Mouse (Mus musculus) neural tube, embryonic 12.5 days (tissue): ENCODE measurements around the gene Sept10. TPM values are rescaled to one million over a fixed set of nuclear protein-coding genes. Genes with fewer than 3 reads are reported as not detected.

Experiments used
- ATAC-seq: fragments of 200-750 bp; cut with Nextera tagmentation; 2 replicates; pipeline ENCODE4 v1.8.0; 2017; ENCODE audit warnings: low read depth, mild to moderate bottlenecking, moderate TSS enrichment, moderate library complexity; ENCODE audit not compliant: low FRiP score
- H3K27ac ChIP-seq: fragments of 300-500 bp; sonication (generic); 2 replicates; pipeline ENCODE4 v1.5.1; 2016
- H3K27me3 ChIP-seq: fragments of 300-500 bp; sonication (generic); replicated peaks from 2 replicates; pipeline ENCODE4 v1.6.1; 2016; ENCODE audit warnings: mild to moderate bottlenecking
- H3K36me3 ChIP-seq: fragments of 300-500 bp; sonication (generic); 2 replicates; pipeline ENCODE4 v1.6.1; 2016; ENCODE audit warnings: mild to moderate bottlenecking
- H3K4me1 ChIP-seq: fragments of 300-500 bp; sonication (generic); 2 replicates; pipeline ENCODE4 v1.6.1; 2016
- H3K4me2 ChIP-seq: fragments of 300-500 bp; sonication (generic); replicated peaks from 2 replicates; pipeline ENCODE4 v1.6.1; 2016; ENCODE audit warnings: mild to moderate bottlenecking
- H3K4me3 ChIP-seq: fragments of 300-500 bp; sonication (generic); 2 replicates; pipeline ENCODE4 v1.5.1; 2016
- H3K9ac ChIP-seq: fragments of 300-500 bp; sonication (generic); 2 replicates; pipeline ENCODE4 v1.6.1; 2016; ENCODE audit warnings: mild to moderate bottlenecking
- H3K9me3 ChIP-seq: fragments of 300-500 bp; sonication (generic); 2 replicates; pipeline ENCODE4 v1.6.1; 2016; ENCODE audit warnings: mild to moderate bottlenecking
- WGBS: fragments of 180-500 bp; shearing (Covaris S2); methylation state at CpG from one replicate; pipeline ENCODE4 v1.1.7; 2016; 5-methylcytosine and 5-hydroxymethylcytosine counted together
- polyA plus RNA-seq: library from polyadenylated mRNA; unstranded; fragments of >200 nt; fragmentation: Nextera tagmentation; extraction: Ambion mirVana; gene quantifications from 2 replicates; pipeline ENCODE4 v1.2.1, GENCODE M21; 2016

The Sept10 gene
- polyA plus RNA-seq: 26.3 and 27.1 TPM in 2 replicates

- no peaks in the 10 kb centered on the region for H3K36me3 ChIP-seq
- peak; percentile 96 for ATAC-seq
- H3K9me3 ChIP-seq: no peaks in the 10 kb centered on the region
- peak within 1 kb of the TSS; percentile 80 for H3K4me3 ChIP-seq
- under 1% methylated on average over 83 of the region's 84 CpGs for WGBS
- H3K4me1 ChIP-seq: peaks cover 18% of the 10 kb centered on the region
- H3K9ac ChIP-seq: peak within 1 kb of the TSS; percentile 90
- peak within 1 kb of the TSS; percentile 95 for H3K27ac ChIP-seq
- H3K4me2 ChIP-seq: peak within 1 kb of the TSS; percentile 97
- no peaks in the 10 kb centered on the region for H3K27me3 ChIP-seq
Measured at GRCm38 (mm10) chr10:59221473-59222270, at the start of gene Sept10, which contains the start of gene Sowahc. Sept10 (minus strand) TSS chr10:59221847. Sowahc (plus strand) TSS chr10:59221953.

GRCm38 (mm10) chr10:59268754-59269153 is 47.1 kb upstream of the Sept10 start:
- Histone ChIP-seq H3K9me3 (no peaks in the 10 kb centered on the region), H3K4me2 (no peak overlapping the region), H3K27ac (no peak overlapping the region), H3K4me1 (no peaks in the 10 kb centered on the region), H3K9ac (no peak overlapping the region), H3K36me3 (no peaks in the 10 kb centered on the region), H3K4me3 (no peak overlapping the region), H3K27me3 (no peaks in the 10 kb centered on the region)
- WGBS: 41% methylated on average over 3 of the region's 3 CpGs
- no peak for ATAC-seq

- Histone ChIP-seq H3K9ac (no peak overlapping the region), H3K4me1 (no peaks in the 10 kb centered on the region), H3K4me2 (no peak overlapping the region), H3K9me3 (no peaks in the 10 kb centered on the region), H3K27ac (no peak overlapping the region), H3K36me3 (no peaks in the 10 kb centered on the region), H3K4me3 (no peak overlapping the region), H3K27me3 (no peaks in the 10 kb centered on the region)
- ATAC-seq: no peak
- 59% methylated on average over 4 of the region's 4 CpGs for WGBS
Measured at GRCm38 (mm10) chr10:59268109-59268508, 46.5 kb upstream of the Sept10 start.

- Histone ChIP-seq H3K27me3 (no peaks in the 10 kb centered on the region), H3K4me1 (no peaks in the 10 kb centered on the region), H3K9me3 (no peaks in the 10 kb centered on the region), H3K27ac (no peak overlapping the region), H3K4me3 (no peak overlapping the region), H3K9ac (no peak overlapping the region), H3K4me2 (no peak overlapping the region), H3K36me3 (no peaks in the 10 kb centered on the region)
- 79% methylated on average over 2 of the region's 2 CpGs for WGBS
- no peak for ATAC-seq
Measured at GRCm38 (mm10) chr10:59267275-59267674, 45.6 kb upstream of the Sept10 start.

GRCm38 (mm10) chr10:59266097-59266496 is 44.5 kb upstream of the Sept10 start:
- Histone ChIP-seq H3K27me3 (no peaks in the 10 kb centered on the region), H3K4me1 (no peaks in the 10 kb centered on the region), H3K27ac (no peak overlapping the region), H3K4me3 (no peak overlapping the region), H3K36me3 (no peaks in the 10 kb centered on the region), H3K4me2 (no peak overlapping the region), H3K9me3 (no peaks in the 10 kb centered on the region), H3K9ac (no peak overlapping the region)
- 100% methylated on average over 1 of the region's 1 CpGs for WGBS
- ATAC-seq: no peak

- ATAC-seq: no peak
- Histone ChIP-seq H3K36me3 (no peaks in the 10 kb centered on the region), H3K27ac (no peak overlapping the region), H3K4me3 (no peak overlapping the region), H3K4me2 (no peak overlapping the region), H3K9ac (no peak overlapping the region), H3K27me3 (no peaks in the 10 kb centered on the region), H3K9me3 (no peaks in the 10 kb centered on the region), H3K4me1 (no peaks in the 10 kb centered on the region)
- 66% methylated on average over 4 of the region's 4 CpGs for WGBS
Measured at GRCm38 (mm10) chr10:59265674-59266073, 44.0 kb upstream of the Sept10 start.

GRCm38 (mm10) chr10:59265067-59265466 is 43.4 kb upstream of the Sept10 start:
- Histone ChIP-seq H3K9ac (no peak overlapping the region), H3K9me3 (no peaks in the 10 kb centered on the region), H3K36me3 (no peaks in the 10 kb centered on the region), H3K27me3 (no peaks in the 10 kb centered on the region), H3K4me3 (no peak overlapping the region), H3K27ac (no peak overlapping the region), H3K4me1 (no peaks in the 10 kb centered on the region), H3K4me2 (no peak overlapping the region)
- no peak for ATAC-seq
- WGBS: 77% methylated on average over 7 of the region's 7 CpGs

- no peak overlapping the region for H3K4me2 ChIP-seq
- H3K4me3 ChIP-seq: no peak overlapping the region
- H3K27me3 ChIP-seq: no peaks in the 10 kb centered on the region
- ATAC-seq: no peak
- H3K9ac ChIP-seq: no peak overlapping the region
- no peaks in the 10 kb centered on the region for H3K4me1 ChIP-seq
- H3K36me3 ChIP-seq: no peaks in the 10 kb centered on the region
- no peaks in the 10 kb centered on the region for H3K9me3 ChIP-seq
- WGBS: 30% methylated on average over 7 of the region's 7 CpGs
- no peak overlapping the region for H3K27ac ChIP-seq
Measured at GRCm38 (mm10) chr10:59262979-59263378, 41.3 kb upstream of the Sept10 start.

- no peak for ATAC-seq
- Histone ChIP-seq H3K9me3 (no peaks in the 10 kb centered on the region), H3K27ac (no peak overlapping the region), H3K4me1 (no peaks in the 10 kb centered on the region), H3K9ac (no peak overlapping the region), H3K4me3 (no peak overlapping the region), H3K36me3 (no peaks in the 10 kb centered on the region), H3K27me3 (no peaks in the 10 kb centered on the region), H3K4me2 (no peak overlapping the region)
- 74% methylated on average over 1 of the region's 1 CpGs for WGBS
Measured at GRCm38 (mm10) chr10:59262021-59262420, 40.4 kb upstream of the Sept10 start.

- Histone ChIP-seq H3K9me3 (no peaks in the 10 kb centered on the region), H3K27me3 (no peaks in the 10 kb centered on the region), H3K4me3 (no peak overlapping the region), H3K4me2 (no peak overlapping the region), H3K27ac (no peak overlapping the region), H3K9ac (no peak overlapping the region), H3K4me1 (no peaks in the 10 kb centered on the region), H3K36me3 (no peaks in the 10 kb centered on the region)
- 69% methylated on average over 3 of the region's 3 CpGs for WGBS
- no peak for ATAC-seq
Measured at GRCm38 (mm10) chr10:59261603-59262002, 40.0 kb upstream of the Sept10 start.

GRCm38 (mm10) chr10:59259572-59259971 is 37.9 kb upstream of the Sept10 start:
- Histone ChIP-seq H3K36me3 (no peaks in the 10 kb centered on the region), H3K9ac (no peak overlapping the region), H3K9me3 (no peaks in the 10 kb centered on the region), H3K4me3 (no peak overlapping the region), H3K4me1 (no peaks in the 10 kb centered on the region), H3K27me3 (no peaks in the 10 kb centered on the region), H3K27ac (no peak overlapping the region), H3K4me2 (no peak overlapping the region)
- WGBS: 90% methylated on average over 6 of the region's 6 CpGs
- no peak for ATAC-seq

GRCm38 (mm10) chr10:59256533-59256932 is 34.9 kb upstream of the Sept10 start:
- no peak for ATAC-seq

GRCm38 (mm10) chr10:59253541-59254079 is 32.0 kb upstream of the Sept10 start:
- 75% methylated on average over 8 of the region's 8 CpGs for WGBS
- Histone ChIP-seq H3K27ac (no peak overlapping the region), H3K36me3 (no peaks in the 10 kb centered on the region), H3K9me3 (no peaks in the 10 kb centered on the region), H3K27me3 (no peaks in the 10 kb centered on the region), H3K4me3 (no peak overlapping the region), H3K9ac (no peak overlapping the region), H3K4me1 (no peaks in the 10 kb centered on the region), H3K4me2 (no peak overlapping the region)
- ATAC-seq: no peak

More at GRCm38 (mm10) chr10:59256533-59256932, 34.9 kb upstream of the Sept10 start:
- no peak overlapping the region for H3K27ac ChIP-seq
- no peaks in the 10 kb centered on the region for H3K4me1 ChIP-seq
- H3K4me3 ChIP-seq: no peak overlapping the region
- H3K4me2 ChIP-seq: no peak overlapping the region
- 95% methylated on average over 2 of the region's 2 CpGs for WGBS
- no peak overlapping the region for H3K9ac ChIP-seq
- no peaks in the 10 kb centered on the region for H3K27me3 ChIP-seq
- H3K36me3 ChIP-seq: no peaks in the 10 kb centered on the region
- H3K9me3 ChIP-seq: no peaks in the 10 kb centered on the region
